Mouse (Mus musculus) mature B cell (primary cell): ENCODE measurements around the gene Art4.

Experiments used
- in situ Hi-C: fragments of 300-500 bp; cut with MboI; formaldehyde crosslinking; loops from 2 replicates; pipeline ENCODE4 v1.14.3; 2019

The Art4 gene

DNA sequence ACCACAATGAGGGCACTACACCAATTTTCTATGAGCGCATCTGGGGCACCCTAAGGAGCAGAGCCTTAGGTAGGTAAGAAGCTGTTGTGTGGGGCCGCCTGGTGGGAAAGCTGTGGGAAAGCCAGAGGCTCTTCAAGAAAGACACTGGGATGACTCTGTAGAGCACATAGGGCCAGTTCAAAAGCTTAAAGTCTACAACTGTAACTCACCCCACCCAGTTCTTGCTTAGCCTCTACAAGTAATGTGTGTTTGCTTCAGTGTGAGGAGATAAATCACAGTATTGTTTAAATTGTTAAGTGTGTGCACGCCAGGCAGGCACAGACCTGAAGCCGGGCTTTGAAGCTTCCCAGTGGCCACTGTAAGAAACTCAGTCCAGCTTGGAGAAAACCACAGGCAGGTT lies 8.6 kb upstream of the Art4 start:
- in situ Hi-C loops = no loop called here

DNA sequence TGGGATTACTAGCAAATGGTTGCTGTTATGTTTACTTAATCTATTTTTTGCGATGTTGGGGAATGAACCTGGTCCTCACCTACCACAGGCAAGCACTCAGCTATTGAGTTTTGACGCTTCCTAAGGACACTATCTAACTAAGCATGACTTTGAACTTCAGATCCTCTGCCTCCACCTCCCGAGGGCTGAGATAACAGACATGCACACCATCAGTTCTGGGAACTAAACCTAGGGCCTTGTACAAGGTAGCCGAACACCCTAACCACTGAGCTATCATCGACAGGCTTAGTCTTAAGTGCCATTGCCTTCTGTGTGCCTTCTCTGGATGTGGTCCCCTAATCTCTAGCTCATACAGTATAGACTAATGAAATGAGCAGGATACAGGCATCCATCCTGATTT lies 7.8 kb upstream of the Art4 start:
- in situ Hi-C loops = no loop called here

DNA sequence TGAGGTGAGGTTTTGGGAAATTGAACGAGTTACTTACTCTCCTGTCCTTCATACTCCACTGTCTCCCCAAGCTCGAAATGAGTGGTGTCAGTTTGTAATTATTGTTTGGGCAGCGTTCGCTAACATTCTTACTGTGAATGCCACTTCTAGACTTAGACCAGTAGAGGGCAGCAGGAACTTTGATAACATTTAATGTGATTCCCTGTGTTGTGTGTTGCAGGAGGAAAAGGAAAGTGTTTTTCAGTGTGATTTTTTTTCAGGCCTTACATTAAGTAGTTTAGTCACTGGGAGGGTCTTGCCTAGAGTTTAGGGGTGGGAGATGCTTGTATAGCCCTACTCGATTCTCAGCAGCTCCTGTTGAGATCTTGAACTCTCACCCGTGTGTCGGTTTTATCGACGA lies 3.5 kb upstream of the Art4 start:
- in situ Hi-C loops = no loop called here

DNA sequence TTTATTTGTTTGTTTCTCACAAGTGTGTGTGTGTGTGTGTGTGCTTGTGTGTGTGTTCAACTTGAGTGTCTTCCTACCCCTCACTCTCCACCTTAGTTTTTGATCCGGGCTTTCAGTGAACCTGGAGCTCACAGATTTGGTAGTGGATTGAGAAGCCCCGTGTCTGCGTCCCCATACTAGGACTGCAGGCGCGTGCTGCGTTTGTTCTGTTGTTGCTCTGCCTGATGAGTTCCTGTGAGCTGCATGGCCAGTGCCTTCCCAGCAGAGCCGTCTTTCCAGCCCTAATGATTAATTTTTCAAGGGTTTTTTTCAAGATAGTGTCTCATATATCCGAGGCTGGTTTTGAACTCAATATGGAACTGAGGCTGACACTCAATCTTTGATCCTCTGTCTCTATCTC lies 887 bp upstream of the Art4 start:
- in situ Hi-C loops = loop anchor here (5.0 kb wide), 1 partner anchor 109 kb away; no protein-coding TSS in a partner anchor

DNA sequence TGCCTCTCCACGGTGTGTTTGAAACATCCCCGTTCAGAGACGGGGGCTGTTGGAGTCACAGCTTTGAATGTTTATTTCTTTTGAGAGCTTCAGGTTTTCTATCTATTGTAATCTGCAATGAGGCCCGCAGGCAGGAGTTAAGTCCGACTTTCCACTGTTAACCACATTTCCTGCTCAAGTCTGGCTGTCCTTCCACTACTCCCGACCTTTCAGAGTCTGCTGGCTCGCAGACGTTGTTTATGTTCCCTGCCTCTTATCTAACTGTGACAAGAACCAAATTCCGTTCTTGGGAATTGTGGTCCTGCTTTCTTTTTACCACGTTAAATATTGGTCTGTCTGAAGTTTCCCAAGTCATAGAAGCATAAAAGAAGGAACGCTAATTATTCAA lies 334 bp upstream of the Art4 start:
- in situ Hi-C loops = loop anchor here (5.0 kb wide), 1 partner anchor 109 kb away; no protein-coding TSS in a partner anchor

DNA sequence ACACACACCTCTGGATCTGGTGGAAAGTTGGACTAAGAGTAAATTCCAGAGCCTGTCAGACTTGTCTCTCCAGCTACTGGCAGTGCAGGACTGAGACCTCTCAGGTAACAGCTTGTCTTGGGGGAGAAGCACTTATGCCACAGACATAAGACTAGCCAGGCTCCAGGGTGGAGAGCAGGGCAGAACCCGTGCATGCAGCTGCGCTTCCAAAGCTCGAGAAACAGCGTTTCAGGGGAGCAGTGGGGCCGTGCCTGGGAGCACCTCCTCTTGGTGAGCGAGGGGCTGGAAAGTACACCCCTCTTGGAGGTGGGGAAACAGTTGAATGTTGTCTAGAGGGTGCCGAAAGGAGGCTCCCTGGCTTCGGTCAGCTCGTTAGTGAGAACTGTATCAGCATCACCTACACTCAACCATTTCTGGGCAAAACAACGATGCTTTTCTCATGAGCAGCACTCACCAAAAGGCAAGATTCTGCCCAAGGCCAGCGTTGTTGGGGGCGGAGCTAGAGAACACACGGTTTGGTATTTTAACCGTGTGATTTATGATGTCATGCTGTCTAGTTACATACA lies 1.4 kb downstream of the Art4 start:
- in situ Hi-C loops = loop anchor here (5.0 kb wide), 1 partner anchor 111 kb away; no protein-coding TSS in a partner anchor

DNA sequence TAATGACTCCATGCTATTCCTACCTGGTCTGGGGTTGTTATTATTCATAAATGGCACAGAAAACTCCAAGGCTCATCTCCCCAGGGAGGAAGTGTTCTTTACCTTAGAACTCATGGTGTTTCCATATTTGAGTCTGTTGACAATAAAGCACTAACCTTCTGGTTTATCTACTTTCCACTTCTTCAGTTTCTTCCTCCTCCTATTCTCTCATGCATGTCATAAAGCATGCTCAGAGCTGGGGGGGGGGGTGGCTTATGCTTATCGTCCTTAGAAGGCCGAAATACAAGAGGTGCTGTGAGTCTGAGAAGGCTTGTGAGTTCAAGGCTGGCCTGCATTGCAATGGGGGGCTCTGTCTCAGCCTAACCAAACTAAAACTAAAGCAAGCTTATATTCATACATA lies 2.4 kb downstream of the Art4 start:
- in situ Hi-C loops = loop anchor here (5.0 kb wide), 1 partner anchor 112 kb away; no protein-coding TSS in a partner anchor

DNA sequence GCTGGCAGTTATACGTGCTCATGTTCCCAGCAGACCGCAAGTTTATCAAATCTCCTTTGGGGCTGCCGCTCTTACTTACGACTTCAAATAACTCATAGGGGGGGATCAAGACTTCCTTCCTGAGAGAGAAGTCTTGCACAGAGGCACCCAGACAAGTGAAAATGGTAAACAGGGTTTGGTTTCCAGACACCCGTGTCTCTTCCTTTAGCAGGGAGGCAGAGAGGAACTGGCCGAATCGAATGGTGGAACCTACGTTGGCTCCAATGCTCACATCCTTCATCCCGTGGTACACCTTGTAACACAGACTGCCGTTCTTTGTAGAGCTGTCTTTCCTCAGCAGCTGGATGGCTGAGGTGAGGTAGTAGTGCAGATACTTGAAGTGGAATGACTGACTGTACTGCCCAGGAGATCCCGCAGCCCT lies 3.2 kb downstream of the Art4 start:
- in situ Hi-C loops = no loop called here

DNA sequence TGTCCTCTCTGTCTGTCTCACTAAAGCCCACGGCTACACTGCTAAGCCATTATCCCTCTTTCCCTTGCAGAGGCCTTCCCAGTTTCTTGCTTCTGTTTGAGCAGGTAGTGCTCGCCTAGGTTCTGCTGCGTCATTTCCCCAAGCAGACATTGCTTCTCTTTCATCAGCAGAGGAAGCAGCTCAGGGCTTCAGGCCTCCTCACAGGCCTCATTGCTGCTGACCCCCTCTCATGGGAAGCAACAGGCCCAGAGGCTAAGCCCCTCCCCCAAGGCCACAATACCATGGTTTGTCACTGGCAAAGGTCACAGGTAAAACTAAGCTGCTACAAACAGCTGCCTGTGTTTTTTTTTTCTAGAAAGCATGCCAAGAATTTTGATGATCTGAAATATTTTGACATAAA lies 4.8 kb downstream of the Art4 start:
- in situ Hi-C loops = no loop called here

DNA sequence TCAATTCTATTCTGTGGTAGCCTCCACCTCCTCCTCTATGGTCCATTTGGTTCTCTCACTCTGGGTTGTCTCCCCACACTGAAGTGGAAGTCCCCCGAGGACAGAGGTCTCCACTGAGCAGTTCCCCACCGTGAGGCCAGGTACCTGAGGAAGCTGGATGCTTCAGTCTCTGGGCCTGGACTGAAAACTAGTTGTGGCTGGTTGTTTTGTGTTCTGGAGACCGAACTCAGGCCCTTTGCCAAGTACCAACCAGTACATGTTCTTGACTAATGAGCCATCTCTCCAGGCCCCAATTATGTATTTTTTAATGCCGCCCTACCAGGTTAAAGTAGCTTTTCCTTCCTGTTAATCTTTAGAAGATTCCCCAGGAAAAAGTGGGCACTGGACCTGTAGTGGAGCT lies 5.2 kb downstream of the Art4 start:
- in situ Hi-C loops = no loop called here

DNA sequence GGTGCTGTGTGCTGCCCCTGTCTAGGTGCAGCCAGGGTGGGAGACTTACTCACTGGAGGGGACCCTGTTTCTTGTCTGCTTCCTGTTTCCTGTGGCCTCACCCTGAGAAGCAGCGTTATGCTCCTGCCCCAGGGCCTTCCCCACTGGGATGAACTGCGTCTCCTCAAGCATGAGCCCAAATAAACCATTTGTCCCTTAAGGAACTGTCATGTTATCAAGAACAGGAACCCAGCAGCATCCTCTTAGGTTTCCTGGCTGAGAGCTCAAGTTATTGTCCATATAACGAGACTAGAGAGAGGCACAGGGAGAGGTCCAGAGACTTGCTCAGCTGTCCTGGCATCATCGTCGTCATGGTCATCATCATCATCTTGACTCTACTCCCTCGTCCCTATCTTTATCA lies 7.3 kb downstream of the Art4 start:
- in situ Hi-C loops = no loop called here

DNA sequence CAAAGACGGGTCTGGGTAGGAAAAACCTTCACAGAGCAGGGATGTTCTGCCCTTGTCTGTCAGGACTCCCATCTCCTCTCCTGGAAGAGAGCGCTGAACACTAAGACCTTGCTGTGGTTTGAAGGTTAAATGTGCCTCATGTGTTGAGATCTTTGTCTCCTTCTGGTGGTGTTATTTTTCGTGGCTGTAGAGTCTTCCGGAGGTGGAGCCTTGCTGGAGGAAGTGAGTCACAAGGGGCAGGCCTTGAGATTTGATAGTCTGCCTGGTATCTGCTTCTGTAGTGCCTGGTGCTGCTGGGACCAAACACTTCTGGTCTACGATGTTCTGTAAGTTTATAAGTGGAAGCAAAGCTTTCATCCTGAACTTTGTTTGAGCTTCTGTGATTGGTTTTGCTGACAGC lies 8.6 kb downstream of the Art4 start:
- in situ Hi-C loops = no loop called here

DNA sequence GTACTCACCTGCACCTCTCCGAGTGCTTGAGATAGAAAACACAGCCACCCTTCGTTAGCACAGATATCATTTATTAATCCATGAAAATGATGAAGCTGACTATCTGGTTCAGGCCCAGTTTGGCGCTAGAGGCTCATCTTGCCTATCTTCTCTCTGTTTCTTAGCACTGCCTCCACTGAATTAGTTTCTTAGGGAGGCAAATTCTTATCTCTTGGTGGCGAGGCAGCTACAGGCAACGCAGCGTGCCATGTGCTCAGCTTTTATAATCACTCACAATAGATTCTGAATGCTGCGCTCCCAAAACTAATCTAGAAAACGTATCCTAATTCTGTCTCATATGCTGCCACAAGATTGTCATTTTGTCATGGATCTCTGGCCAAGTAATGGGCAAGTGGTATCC lies 9.1 kb downstream of the Art4 start:
- in situ Hi-C loops = no loop called here

DNA sequence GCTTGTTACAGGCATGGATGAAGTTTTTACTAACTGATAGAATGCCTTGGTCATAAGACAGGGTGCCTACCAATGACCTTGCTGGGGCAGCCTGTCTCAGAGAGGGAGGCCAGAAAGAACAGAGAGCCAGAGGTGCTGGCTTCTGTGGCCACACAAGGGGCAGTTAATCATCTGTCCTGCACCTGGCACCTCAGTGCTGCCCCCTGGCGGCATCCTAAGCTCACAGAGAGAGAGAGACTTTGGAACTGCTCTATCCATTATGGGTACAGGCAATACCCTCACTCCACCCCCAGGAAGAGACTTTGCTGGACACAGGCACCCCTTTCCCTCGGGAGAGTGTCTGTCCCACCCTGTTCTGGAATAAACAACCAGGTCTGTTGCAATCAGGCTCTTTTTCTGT lies 9.7 kb downstream of the Art4 start:
- in situ Hi-C loops = no loop called here

DNA sequence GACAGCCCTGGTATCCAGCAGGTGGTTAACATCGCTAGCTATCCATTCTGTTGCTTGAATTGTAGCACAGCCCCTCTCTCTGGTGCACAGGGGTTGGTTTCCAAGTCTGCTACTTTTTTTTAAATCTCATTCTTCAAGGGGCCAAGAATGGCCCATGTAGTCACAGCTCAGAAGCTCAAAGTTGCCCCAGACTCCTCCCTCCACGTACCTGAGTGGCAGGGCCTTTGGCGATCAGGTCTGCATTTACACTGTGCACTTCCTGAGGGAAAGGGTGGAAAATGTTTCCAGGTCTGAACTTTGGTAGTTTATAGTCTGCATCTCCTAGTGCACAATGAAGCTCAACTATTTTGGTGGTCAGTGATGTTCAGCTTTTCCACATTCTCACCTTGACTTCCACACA lies 10.3 kb downstream of the Art4 start:
- in situ Hi-C loops = no loop called here

DNA sequence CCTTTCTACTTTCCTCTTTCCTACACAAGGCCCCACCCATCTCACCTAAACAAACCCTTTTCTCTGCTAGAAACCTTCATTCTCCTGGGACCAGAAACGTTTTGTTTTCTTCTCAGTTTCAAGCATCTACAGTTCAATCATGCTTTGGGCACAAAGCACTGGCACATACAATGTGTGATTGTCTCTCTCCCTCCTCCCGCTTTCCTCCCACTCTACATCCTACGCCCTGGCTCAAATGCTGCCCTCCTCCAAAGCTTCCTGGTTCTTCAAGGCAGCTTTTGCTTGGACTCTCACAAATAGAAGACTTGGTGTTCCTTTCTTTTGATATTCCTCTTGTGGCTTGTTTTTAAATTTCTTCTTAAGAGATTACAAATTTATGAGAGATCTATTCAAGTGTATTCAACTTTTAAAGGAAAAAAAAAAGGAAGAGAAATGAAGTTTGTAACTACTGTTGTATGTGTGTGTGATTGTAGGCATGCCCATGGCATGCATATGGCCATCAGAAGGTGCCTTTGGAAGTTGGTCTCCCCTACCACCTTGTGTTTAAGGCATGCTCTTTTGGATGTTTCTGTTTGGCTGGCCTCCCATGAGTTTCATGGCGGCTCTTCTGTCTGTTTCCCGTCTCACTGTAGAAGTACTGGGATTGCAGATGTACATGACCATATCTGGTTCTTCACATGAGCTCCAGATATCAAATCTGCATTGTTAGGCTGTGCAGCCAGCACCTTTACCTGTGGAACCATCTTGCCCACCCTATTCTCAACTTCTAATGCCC lies 11.6 kb downstream of the Art4 start:
- in situ Hi-C loops = no loop called here

DNA sequence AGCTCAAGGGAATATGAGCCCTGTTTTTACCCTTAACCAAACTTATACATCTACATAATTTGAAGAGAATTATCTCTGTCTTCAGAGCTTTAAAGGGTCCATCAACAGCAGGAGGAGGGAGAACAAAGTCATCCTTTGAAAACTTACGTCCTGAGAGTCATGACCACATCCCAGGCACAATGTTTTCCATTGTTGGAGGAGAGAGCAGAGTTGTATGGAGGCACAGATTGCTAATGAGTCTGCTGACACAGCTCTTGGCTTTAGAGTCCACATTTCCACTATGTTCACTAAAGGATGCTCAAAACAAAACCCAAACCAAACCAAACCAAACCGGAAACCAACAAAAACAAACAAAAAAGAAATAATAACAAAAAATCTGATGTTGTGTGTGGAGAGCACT lies 12.6 kb downstream of the Art4 start:
- in situ Hi-C loops = no loop called here

DNA sequence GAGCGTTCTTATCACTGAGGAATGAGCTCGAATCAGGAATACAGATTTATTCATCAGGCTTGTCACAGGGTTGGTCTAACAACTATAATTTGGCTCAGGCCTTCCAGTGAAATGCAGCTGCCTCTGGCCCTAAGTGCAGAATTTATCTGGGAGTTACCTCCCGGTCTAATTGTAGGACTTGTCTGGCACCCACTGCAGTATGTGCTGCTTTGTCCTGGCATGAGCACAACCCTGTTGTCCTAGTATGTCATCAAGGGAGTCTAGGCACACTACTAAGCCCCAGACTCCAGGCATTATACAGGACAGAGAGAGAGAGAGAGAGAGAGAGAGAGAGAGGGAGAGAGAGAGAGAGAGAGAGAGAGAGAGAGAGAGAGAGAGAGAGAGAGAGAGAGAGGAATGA lies 20.2 kb downstream of the Art4 start:
- in situ Hi-C loops = no loop called here

DNA sequence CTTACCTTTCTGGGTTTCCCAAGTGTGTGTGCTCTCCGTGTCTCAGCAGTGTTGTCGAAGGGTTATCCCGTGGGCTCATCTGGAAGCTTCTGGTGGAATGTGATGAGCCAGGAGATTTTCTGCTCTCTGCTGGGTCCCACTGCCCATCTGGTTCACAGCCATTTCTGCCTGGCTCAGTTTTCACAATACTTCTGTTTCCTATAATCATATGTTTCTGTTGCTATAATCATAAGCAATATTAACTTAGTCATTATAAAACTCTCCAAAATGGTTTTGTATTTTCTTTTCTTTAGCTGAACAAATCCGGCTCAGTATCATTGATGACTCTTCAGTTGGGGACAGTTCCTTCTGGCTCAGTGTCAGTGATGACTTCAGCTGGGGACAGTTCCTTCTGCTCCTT lies 22.2 kb downstream of the Art4 start, which contains the start of gene Smco3:
Smco3 (minus strand) TSS at position 101 of the 400 bp plus-strand sequence.
- in situ Hi-C loops = no loop called here

DNA sequence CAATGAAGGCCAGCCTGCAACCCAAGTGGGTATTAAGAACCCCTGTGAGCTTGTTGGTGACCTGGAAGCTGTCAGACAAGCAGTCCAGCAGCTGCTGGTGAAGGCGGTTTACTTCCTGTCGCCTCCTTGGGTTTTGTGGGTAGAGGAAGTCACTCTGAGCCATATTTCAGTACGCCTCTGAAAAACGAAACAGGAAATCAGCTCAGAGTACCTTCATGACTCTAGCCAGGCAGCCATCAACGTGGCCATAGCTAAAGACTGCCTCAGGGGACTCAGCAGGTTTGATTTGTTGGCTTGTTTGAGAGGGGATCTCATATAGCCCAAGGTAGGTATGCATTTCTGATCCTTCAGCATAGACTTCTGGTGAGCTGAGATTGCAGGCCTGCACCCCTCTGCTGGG lies 25.8 kb downstream of the Art4 start:
- in situ Hi-C loops = no loop called here

DNA sequence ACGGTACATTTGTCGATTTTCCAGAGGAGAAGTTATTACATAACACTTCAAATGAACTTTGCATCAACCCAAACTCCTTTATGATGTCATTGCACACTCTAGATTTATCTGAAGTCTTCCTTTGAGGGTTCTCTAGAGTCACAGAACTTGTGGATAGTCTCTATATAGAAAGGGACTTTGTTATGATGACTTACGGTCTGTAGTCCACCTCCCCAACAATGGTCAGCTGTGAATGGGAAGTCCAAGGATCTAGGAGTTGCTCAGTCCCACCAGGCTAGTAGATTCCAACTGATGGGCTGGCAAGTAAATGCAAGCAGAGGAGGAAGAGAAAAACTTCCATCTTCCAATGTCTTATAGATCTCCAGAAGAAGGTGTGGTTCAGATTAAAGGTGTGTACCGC lies 28.9 kb downstream of the Art4 start:
- in situ Hi-C loops = no loop called here

DNA sequence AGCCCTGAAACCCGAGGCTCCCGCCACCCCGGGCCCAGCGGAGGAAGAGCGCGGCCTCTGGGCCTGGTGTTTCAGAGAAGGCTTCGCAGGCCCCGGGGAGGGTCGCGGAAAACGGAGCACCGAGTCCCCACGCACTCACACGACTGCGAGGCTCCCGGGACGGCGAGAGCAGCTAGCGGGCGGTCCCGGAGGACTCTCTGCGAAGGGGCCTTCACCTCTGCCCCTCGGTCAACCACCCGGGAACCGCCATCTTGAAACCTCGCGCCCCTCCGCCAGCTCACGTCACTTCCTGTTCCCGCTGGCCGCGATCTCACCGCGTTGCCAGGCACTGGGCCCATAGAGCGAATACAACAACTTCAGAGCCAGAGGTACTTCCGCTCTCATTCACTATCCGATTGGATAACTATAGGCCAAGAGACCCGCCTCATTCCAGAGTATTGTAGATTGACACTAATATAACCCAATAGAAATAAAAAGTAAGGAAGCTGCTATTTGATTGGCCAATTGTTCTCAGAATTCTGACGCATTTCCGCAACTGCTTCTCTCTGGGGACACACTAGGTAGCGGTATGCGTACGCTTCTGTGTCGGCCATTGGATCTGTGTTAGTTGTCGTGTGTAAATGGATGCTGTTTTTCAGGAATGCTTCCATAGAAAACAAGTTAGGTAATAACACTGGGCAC lies 29.5 kb downstream of the Art4 start, which contains the start of gene Wbp11:
Wbp11 (minus strand) TSS at position 353 of the 681 bp plus-strand sequence.
- in situ Hi-C loops = no loop called here

DNA sequence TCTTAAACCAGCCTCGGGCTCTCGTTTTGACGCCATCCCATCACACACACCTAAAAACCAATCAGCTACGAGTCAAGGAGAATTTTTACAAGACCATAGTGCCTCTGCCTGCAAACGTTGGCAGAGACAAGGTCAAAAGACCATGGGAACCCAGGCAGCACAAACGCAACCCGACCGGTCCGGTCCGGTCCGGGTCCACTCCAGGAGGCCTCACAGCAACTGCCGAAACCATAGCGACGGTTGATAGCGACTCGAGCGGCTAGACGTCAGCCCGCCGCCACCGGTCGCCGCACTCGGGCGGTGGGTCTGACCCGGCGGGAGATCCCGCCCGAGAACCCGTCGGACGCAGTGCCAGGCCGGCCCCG lies 30.0 kb downstream of the Art4 start, which contains the start of gene BC049715:
BC049715 (plus strand) TSS at position 111 of the 365 bp plus-strand sequence.
- in situ Hi-C loops = no loop called here
